Mouse (Mus musculus) mature B cell (primary cell): ENCODE results near the gene Apba1.

Experiments
- in situ Hi-C: fragments of 300-500 bp; cut with MboI; formaldehyde crosslinking; loops from 2 replicates; pipeline ENCODE4 v1.14.3; 2019

The Apba1 gene

DNA sequence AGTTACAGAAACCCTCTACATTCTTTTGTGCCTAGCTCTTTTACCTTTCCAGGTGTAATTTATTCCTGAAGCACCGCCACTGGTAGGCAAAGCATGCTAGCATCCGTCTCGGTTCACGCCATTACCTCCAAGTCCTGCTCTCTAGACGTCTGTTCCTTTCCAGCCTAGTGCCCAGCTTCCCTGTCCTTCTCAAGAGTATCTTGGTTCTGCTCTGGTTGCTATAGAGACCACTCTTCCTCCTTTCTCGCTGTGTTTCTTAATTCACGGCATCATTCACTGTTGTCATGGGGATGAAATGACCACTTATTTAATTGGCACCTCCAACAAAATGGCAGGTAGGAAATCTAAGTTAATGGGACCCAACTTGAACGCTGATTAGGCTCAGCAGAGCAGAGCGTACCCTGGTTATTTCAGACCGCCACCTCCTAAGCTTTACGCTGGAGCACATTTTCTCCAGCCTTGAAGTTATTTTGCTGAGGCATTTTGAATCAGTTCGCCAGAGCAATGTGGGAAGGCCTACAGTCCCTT, 182.8 kb downstream of the Apba1 start:
- in situ Hi-C loops: no loop called here

DNA sequence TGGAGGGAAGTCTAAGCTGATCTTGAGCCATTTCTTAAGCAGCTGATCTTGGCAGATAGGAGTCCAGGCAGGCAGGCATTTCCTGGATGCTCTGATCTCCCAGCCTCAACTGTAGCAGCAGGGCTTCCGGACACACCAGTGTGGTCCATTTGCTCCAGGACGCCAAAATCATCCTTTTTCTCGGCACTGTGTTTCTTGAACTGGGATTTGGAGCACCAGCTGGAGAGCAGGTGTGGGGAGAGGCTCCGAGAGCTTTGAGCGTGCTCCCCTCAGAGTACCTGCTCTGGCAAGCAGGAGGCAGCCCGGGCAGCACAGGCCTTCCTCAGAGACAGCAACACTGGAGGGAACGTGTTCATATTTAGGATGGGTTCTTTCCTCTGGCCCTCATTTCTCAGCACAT, 184.2 kb downstream of the Apba1 start:
- in situ Hi-C loops: no loop called here

DNA sequence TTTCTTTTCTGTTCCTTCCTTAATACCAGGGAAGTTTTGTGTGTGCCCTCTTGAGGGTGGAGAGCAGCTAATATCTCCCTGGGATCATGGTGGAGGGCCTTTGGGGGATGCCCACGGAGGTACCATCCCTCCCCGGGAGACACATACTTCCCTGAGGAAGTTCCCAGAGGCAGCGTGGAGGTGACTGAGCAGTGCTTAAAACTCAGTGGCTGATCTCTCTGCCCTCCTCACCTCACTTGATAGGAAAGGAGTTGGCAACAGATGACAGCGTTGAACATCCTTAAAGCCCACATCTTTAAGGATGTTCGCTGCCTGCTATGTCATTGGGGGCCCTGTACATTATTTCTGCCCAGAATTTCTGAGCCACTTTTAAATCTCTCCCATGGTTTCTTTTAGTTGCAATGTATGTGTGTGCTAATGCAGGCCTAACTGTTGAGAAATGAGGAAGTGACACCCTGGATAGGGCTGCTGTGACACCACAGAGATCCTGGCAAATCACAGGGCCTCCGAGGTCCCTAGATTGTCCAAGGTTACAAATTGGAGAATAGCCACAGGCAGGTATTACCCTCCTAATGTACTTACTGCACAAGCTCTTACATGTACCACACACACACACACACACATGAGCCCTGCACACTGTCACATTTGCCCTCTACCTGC, 187.5 kb downstream of the Apba1 start:
- in situ Hi-C loops: no loop called here

DNA sequence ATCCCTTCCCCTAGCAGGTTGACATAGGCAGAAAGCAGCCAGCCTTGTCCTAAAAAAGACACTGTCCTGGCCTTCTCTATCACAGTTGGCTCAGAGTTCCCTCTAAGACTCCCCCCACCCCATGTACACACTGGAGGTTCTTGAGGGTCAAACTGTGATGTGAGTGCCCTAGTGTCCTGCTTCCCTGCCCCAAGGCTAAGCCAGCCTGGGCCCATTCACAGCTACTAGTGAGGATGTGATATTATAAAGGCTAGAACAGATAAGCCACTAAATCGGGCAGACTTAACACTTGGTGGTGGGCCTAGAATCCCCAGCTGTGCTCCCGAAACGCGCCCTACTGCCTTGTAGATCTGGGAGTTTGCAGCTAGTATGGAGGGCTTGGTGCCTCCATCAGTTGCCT, 188.1 kb downstream of the Apba1 start:
- in situ Hi-C loops: no loop called here

DNA sequence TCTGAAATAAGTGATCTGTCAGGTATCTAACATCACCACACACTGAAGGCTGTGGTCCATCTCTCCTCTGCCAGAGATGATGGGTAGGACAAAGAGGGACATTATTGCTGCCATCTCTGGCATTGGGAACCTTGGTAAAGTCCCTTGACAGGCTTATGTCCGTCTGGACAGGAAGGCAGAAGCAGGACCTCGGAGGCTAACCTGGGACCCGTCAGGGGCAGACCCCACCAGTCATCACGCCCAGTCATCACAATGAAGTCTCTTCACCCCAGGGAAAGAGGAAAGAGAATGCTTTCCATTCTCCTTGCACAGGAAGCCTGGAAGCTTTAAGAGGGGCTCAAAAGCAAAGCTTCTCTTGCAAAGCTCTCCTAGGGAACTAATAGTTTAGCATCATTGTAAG, 189.2 kb downstream of the Apba1 start:
- in situ Hi-C loops: no loop called here

DNA sequence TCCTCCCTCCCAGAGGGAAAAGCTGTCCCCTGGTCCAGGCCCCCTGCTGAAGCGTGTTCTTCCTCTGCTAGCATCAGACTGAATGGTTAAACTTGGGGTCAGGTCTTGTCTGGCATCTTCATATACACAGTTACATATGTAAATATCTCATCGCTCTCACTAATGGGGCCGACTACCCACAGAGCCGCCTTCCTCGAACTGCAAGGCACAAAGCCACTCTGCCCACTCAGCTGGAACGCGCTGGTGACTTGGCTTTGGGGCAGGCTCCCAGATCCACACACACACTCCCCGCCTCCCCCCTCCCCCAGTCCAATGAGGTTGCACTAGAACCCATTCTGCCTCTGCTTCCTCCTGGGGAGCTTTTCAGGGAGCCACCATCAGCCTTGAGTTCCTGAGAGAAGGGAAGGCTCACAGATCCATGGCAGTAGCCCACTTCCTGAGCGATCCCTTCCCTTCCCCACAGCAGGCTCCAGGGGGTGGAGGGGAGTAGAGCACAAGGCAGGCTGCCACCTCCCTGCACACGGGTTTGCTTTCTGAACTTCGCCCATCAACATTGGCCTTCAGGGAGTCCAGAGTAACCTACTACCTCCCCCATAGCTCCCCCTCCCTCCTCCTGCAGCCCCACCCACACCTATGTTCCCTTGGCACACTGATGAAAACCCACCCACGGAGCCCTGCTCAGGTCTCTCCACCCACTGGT, 189.8 kb downstream of the Apba1 start:
- in situ Hi-C loops: no loop called here

DNA sequence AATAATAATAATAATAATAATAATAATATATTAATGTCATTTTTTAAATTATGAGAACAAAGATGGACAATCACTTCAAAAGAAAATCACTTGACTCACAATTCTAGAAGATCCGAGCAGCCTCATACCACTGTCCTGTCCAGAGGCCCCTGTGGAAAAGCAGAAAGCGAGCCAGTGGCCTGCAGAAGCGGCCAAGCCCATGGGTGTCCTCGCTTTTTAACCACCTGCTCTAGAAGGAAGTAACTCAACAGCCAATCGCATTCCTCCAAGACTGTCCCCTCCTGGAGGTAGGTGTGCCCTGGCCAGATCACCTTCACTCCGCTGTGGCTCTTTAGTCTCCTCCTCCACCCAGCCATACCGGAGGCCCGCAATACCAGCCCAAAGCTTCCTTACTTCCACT, 196.8 kb downstream of the Apba1 start:
- in situ Hi-C loops: no loop called here

DNA sequence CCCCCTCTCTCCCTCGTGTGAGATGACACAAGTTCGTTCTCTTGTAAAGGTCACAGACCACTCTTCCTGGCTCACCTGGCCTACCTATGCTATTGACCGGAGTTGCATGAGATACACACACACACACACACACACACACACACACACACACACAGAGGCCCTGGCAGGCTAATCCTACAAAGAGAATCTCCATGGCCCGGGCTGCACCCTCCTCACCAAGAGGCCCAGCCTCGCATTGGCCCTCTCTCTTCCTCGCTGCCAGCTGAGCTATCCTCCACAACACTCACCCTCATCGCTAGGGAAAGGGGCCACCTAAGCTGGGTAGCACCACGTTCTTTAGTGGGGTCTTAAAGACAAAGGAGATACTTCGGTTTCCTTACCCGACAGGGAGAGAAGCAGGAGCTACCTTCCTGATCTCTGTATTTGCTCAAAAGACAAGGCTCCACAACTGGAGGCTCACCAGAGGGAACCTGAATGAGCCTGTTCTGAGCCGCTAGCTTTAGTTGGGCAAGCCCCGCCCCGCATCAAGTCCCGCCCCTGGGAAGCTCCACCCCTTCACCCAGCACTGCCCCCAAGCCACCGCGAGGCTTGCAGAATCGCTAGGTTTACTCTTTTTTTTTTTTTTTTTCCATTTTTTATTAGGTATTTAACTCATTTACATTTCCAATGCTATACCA, 197.8 kb downstream of the Apba1 start:
- in situ Hi-C loops: no loop called here

DNA sequence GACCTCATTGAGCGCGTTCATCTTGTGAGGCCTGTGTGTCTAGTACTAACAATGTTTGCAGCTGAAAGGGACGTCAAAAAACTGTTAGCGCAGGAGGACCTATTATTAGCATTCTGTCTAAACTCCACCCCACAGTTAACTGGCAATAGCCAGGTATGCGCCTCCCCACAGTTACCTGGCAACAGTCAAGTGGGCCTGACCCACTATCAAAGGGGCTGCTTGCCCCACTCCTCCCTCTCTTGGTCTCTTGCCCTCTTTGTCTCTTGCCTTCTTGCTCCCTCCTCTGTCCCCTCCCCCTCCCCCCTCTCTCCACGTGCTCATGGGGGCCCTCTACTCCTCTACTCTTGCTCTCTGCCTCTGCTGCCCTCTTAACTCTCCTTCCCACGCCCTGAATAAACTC, 198.9 kb downstream of the Apba1 start:
- in situ Hi-C loops: no loop called here

DNA sequence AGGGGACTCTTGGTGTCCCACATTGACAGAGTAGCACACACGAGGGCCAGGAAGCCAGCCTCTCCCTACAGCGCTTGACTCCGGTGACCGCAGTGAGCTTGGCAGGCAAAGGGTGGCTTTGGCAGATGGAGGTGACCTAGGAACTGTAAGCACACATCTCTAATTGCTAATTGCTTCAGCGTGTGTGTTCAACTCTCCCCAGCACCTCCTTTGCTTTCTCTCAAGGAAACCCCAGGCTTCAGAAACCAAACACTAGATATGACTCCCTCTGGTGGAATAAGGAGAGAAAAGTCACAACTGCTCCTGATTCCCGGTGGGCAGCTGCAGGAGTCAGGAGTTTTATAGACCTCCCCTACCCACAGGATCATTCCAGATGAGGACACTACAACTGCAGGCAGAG, 200.2 kb downstream of the Apba1 start:
- in situ Hi-C loops: no loop called here

DNA sequence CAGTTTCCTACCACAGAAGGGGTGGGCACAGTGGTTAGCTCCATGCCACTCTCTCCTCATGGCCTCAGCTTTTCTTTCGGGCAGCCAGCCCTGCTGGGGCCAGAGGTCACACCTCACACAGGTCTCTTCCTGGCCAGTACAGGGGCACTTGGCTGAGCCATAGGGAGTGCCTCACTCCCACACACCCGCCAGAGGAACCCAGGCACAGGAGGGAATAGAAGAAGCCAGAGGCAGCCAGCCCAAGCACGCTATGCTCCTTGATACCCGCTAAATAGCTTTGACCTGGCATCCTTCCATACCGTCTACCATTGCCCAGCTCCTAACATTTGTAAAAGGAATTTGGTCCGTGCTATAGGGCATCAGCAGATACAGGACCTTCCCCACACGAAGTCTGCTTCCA, 201.2 kb downstream of the Apba1 start:
- in situ Hi-C loops: no loop called here

DNA sequence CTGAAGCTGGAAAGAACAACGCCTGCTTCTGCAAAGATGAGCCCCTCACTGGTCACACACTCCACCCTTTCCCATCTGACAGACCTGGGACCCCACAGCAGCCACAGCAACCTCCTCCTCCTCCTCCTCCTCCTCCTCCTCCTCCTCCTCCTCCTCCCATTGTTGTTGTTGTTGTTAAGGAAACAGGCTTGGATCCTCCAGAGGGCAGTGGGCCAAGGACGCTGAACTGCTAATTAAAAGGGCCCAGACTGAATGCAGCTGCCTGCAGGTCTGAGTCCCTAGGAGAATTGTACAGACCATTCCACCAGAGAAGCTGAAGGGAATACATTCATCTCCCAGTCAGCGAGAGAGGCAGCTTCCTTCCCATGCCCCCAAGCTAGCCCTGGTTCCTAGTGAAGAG, 201.6 kb downstream of the Apba1 start:
- in situ Hi-C loops: no loop called here

DNA sequence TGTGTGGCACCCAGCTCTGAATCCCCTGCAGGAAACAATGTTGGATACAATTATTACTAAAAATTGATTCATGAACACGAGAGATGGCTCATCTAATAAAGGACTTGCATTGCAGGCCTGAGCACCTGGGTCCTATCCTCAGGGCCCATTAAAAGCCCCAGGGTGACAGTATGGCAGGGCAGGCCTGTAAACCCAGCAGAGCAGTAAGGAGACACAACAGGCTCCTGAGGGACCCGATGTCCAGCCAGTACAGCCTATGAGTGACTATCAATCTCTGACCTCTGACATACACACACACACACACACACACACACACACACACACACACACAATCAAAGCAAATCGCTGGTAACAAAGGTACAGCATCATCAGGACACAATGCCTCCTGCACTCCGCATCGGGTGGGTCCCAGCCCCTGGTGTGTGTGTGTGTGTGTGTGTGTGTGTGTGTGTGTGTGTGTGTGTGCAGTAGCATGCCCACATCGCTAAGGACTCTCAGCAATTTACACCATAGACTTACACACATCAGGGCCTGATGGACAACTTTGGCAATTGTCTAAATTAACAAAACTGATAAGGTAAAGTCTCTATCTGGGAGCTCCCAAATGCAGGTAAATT, 202.3 kb downstream of the Apba1 start:
- in situ Hi-C loops: no loop called here

DNA sequence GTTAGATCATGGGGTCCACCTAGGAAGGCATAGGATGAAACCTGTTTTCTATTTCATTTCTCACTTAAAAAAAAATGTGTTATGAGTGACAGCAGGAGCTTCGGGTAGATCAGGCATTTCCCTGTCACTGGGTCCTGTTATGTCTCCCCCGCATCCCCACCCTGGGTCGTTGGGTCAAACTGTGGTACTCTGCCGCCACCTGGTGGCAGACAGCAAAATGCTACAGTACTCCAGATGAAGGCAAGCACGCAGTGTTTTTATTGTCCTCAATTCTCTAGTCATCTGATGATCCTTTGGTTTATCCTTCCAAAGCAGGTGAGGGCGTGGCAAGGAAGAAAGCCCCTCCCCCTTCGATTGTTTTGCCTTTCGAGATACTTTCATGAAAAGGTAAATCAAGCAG, 202.8 kb downstream of the Apba1 start:
- in situ Hi-C loops: no loop called here

DNA sequence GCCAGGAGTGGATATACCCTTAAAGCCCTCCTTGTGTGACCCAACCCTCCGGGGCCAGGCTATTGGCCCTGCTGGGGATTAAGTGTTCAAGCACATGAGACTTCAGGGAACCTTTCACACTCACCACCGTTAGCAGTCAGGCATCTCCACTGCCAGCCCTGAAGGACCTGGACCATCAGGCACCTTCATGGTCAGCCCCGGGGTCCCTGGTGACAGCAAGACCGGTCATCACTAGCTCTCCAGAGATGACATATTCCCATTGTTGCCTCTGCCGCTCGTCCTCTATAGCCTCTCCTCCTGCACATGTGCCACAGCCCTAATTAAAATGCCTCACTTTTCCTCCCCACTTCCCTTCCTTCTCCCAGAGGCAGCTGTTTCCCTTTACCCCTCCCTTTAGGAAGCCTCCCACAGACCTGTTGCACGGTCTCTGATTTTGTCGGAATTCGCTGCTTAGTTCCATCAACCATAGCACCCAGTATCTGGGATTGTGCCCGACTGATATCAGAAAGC, 205.8 kb downstream of the Apba1 start:
- in situ Hi-C loops: no loop called here

DNA sequence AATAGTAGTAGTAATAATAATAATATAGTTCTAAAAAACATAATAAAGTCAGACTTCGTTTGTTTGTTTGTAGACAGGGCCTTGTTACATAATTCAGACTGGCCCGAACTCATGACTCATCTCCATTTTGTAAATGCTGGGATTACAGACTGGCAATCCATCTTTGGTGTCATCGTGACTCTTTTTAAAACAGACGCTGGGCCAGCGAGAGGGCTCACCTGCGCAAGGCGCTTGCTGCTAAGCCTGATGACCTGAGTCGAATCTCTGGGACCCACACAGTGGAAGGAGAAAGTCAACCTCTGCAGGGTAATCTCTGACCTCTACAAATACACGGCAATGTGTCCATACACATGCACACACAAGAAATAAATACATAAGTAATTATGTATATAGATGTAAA, 207.7 kb downstream of the Apba1 start:
- in situ Hi-C loops: no loop called here

DNA sequence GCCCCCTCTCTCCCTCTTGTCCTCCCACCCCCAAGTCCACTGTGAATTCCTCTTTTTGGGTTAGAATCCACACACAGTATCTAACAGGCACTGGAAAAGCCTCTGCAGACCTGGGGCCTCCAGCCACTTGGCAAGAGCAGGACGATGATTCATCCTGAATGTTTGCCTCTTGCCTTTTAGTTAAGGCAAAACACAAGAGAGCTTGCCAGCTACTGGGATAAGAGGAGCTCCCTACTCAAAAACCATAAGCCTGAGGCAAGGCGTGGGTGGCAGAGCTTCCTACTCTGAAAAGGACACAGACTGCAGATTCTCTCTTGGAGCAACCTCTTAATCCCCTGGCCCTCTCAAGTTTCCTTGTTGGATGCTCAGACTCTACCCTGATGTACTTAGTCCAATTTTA, 208.5 kb downstream of the Apba1 start:
- in situ Hi-C loops: no loop called here

DNA sequence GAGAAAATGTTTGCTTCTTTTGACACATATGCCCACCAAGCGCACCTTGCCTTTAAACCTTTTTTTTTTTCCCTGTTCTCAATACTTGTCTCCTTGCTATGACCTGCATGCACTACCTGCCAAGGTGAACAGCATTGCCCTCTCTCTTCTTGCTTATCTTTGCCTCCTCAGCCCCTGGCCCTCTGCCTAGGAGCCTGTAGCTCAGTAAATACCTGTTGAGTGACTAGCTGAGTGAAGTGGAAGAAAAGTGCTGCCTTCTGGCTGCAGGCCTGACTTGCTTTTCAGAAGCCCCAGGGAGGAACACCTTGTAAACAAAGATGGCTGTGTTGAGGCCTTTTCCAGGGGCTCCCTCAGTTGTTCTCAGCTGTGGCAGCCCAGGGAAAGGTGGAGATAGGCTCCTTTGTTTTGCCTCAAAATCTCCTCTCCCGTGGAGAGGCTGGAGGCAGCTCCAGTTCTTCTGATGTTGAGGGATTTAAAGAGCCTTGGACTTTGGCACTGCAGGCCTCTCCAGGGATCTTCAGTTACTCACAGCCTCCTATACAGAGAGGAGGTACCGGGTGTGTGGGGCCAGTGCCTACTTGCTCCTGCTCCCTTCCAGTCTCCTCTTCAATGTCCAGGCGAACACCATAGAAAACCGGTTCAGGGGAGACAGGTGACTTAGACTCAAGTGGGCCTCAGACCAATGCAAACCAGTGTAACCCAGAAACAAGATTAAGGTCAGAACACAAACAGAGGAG, 209.6 kb downstream of the Apba1 start:
- in situ Hi-C loops: no loop called here

DNA sequence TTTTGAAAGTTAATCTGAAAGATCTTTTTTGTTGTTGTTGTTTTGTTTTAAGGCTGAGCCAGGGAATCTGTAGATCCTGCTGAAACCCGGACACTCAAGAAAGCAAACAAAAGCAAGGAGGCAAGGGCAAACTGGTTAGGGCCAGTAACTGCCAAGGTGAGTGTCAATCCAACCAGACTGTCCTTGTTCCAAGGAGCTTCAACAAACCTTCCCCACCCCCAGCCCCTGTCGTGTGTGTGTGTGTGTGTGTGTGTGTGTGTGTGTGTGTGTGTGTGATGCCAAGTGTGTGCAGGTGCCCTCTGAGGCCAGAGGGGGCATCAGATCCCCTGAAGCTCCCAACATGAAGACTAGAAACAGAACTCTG, 210.2 kb downstream of the Apba1 start:
- in situ Hi-C loops: no loop called here

DNA sequence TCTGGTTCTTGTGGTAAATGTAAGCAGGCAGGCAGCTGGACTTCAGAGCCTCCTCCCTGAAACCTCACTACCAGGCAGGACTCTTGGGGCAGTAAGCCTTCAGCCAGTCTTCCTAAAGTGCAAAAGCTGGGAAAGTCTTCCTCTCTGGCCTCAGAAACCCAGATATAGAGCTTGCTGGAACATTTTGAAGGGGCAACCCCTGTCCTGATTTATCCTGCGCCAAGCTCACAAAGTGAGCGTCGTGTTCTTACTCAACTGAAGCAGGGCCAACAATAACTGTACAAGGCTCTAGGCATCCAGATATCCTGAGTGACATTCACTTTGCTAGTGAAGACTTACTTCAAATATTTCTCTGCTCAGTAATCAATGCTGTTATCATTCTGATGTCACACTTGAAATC, 211.7 kb downstream of the Apba1 start:
- in situ Hi-C loops: no loop called here

DNA sequence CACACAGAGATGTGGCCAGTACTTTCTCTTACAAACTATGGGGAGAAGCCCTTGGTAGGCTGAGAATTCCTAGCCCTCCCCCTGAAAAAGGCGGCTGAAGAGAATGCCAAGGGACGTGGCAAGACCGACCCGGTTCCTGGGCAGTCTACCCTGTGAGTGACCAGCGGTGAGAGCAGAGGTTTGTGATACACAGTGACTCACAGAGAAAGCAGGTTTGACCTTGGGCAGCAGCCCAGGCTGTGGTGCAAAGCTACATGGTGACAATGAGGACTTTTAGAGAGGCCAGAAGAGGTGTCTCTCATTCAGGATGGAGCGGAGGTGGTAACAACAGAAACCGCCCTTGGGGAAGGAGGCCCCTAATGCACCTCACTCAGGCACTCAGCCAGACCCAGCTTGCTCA, 212.7 kb downstream of the Apba1 start:
- in situ Hi-C loops: no loop called here
